Mouse (Mus musculus): Measurements from ENCODE around the gene BC052040. TPM values are rescaled to one million over a fixed set of nuclear protein-coding genes. Genes with fewer than 3 reads are reported as not detected.

The BC052040 gene
- polyA plus RNA-seq, 1 experiment from 2014 or later, result 24.6 TPM

DNA sequence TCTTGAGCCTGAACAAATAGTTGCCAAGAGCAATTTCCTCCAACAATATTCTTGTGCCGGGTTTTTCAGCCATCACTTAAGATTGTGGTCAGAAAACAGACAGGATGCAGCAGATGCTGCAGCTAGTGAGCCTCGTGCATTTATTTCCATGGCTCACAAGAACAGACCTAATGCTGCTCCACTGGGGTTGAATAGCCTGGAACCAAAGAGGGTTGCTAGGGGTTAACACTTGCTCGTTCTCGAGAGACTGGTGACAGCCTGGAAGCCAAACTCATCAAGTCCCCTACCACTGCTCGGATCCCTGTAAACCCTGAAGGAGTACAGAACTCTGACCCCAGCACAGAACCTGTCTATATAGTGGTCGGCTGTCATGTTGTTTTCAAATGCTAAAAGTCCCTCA is 144.4 kb downstream of the BC052040 start:
- peaks cover 2% of the 10 kb centered on the region; the same call in 1 of the 2 replicates for H3K9me3 ChIP-seq
- peaks cover 9% of the 10 kb centered on the region for H3K36me3 ChIP-seq (replicated peaks)
- peaks cover 50% of the 10 kb centered on the region for H3K4me1 ChIP-seq
- 58% methylated on average over 6 of the region's 6 CpGs for WGBS
- DNase-seq (ENCODE audit: extremely low spot score, low spot score), result no peak
- peaks cover 67% of the 10 kb centered on the region for H3K27me3 ChIP-seq (ENCODE audit: poor library complexity, severe bottlenecking)
- no peak overlapping the region for H3K27ac ChIP-seq
- no peak overlapping the region for H3K4me3 ChIP-seq

DNA sequence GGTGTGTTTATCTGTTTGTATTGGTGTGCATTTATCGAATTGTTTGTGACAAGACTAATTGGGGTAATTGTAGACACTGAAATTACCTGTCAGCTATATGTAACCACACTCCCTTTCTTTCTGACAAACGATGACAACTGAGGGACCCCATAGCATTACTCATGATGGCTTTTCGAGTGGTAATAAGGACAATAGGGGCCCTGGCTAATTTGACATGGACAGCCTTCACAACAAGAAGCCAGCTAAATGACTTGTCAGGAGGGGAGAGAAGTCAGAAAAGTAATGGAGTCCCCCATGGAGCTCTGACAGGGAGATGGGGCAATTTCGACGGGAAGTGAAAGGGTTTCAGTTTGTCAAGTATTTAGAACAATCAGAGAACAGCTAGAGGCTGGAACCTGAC is 145.3 kb downstream of the BC052040 start:
- H3K9me3 ChIP-seq, result no peaks in the 10 kb centered on the region
- peaks cover 48% of the 10 kb centered on the region for H3K4me1 ChIP-seq
- no peak overlapping the region for H3K27ac ChIP-seq
- DNase-seq (ENCODE audit: extremely low spot score, low spot score), result no peak
- H3K36me3 ChIP-seq (replicated peaks), result peaks cover 7% of the 10 kb centered on the region
- 76% methylated on average over 5 of the region's 5 CpGs for WGBS
- H3K27me3 ChIP-seq (ENCODE audit: poor library complexity, severe bottlenecking), result peaks cover 76% of the 10 kb centered on the region
- H3K4me3 ChIP-seq, result no peak overlapping the region

DNA sequence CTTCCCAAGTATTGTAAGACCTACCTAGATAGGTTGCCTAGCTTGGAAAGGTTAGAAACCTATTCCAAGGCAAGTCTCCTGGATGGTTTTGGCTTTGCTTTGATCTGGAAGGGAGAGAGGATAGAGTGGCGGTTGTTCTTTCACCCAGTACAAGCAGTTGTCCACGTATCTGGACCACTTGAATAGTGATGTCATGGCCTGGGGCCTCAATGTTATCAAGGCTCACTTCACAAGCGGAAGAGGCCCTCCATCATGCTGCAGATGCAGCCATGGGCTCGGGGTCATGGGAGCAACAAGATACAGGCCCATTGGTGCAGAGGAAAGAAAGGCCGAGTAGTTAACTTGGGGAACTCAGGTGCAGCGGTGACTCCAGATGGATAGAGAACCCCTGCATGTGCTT is 147.1 kb downstream of the BC052040 start:
- H3K36me3 ChIP-seq (replicated peaks), result peaks cover 7% of the 10 kb centered on the region
- WGBS, result 88% methylated on average over 6 of the region's 6 CpGs
- H3K27ac ChIP-seq, result no peak overlapping the region

DNA sequence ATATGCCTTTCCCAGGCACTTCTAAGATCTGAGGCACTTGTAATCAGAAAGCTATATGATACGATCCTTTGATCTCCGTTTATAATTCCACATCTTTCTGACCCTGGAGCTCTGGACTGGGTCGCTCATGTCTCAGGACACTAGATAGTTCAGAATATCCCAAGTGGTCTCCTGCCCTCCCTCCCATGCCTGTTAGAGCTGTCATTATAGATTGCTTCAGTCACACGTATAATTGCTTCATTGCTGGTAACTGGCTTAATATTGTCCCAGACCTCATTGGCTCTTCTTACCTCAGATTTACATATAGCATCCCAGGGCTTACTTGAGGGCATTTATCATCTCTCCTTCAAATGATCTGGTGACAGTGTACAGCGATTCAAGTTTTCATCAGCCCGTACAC is 149.0 kb downstream of the BC052040 start:
- DNase-seq (ENCODE audit: extremely low spot score, low spot score), result no peak
- H3K4me3 ChIP-seq, result no peak overlapping the region
- H3K27ac ChIP-seq, result no peak overlapping the region
- H3K36me3 ChIP-seq (replicated peaks), result peaks cover 7% of the 10 kb centered on the region
- peaks cover 13% of the 10 kb centered on the region for H3K4me1 ChIP-seq
- H3K9me3 ChIP-seq, result no peaks in the 10 kb centered on the region
- 96% methylated on average over 6 of the region's 6 CpGs for WGBS
- H3K27me3 ChIP-seq (ENCODE audit: poor library complexity, severe bottlenecking), result peaks cover 93% of the 10 kb centered on the region

More for the DNA sequence above, 147.1 kb downstream of the BC052040 start:
- H3K9me3 ChIP-seq, result no peaks in the 10 kb centered on the region
- H3K4me1 ChIP-seq, result peaks cover 30% of the 10 kb centered on the region
- H3K4me3 ChIP-seq, result no peak overlapping the region
- DNase-seq (ENCODE audit: extremely low spot score, low spot score), result no peak
- peaks cover 81% of the 10 kb centered on the region for H3K27me3 ChIP-seq (ENCODE audit: poor library complexity, severe bottlenecking)

DNA sequence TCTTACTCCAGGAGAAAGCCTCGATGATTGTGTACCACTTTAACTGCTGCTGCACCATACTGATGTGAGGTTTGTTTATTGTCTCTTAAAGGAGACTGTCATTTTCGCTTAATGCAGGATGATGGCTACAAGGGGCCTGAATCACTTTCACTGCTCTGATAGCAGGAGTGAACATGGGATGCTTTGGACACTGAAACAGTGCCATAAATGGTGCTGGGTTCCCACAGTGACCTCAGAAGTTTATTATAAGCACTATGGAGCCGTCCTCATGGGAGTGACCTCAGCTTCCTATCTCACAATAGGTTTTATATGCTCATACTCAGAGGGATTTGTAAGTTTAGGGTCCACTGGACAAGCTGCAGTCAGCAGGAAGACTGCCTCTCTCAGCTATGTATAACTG is 149.7 kb downstream of the BC052040 start:
- H3K9me3 ChIP-seq, result no peaks in the 10 kb centered on the region
- peaks cover 7% of the 10 kb centered on the region for H3K36me3 ChIP-seq (replicated peaks)
- no peak overlapping the region for H3K27ac ChIP-seq
- peaks cover 94% of the 10 kb centered on the region for H3K27me3 ChIP-seq (ENCODE audit: poor library complexity, severe bottlenecking)
- no peak for DNase-seq (ENCODE audit: extremely low spot score, low spot score)
- H3K4me3 ChIP-seq, result no peak overlapping the region
- H3K4me1 ChIP-seq, result peaks cover 7% of the 10 kb centered on the region; the same call in 1 of the 2 replicates
- WGBS, result 82% methylated on average over 3 of the region's 3 CpGs

DNA sequence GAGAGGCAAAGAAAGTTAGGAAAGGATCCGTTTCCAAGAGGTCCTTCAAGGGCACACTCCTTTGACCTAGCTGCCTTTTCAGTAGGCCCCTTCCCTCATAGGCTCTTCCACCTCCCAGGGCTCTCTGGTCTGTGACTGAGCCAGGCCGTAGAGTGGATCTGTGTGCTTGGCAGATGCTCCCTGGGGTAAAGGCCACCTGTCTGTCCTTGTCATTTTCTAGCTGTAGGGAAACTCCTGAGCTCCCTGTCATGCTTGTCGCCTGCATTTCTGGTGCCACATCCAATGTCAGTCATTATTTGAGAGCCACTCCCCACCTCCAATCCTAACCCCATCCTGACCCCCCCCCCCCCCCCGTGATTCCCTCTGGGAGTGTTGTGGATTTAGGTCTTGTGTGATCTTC is 151.1 kb downstream of the BC052040 start:
- no peak for DNase-seq (ENCODE audit: extremely low spot score, low spot score)
- Histone ChIP-seq H3K4me3 (no peak overlapping the region), H3K27me3 (ENCODE audit: poor library complexity, severe bottlenecking) (peaks cover 93% of the 10 kb centered on the region), H3K4me1 (no peaks in the 10 kb centered on the region), H3K9me3 (no peaks in the 10 kb centered on the region), H3K36me3 (replicated peaks) (peaks cover 7% of the 10 kb centered on the region), H3K27ac (no peak overlapping the region)
- 89% methylated on average over 4 of the region's 4 CpGs for WGBS

DNA sequence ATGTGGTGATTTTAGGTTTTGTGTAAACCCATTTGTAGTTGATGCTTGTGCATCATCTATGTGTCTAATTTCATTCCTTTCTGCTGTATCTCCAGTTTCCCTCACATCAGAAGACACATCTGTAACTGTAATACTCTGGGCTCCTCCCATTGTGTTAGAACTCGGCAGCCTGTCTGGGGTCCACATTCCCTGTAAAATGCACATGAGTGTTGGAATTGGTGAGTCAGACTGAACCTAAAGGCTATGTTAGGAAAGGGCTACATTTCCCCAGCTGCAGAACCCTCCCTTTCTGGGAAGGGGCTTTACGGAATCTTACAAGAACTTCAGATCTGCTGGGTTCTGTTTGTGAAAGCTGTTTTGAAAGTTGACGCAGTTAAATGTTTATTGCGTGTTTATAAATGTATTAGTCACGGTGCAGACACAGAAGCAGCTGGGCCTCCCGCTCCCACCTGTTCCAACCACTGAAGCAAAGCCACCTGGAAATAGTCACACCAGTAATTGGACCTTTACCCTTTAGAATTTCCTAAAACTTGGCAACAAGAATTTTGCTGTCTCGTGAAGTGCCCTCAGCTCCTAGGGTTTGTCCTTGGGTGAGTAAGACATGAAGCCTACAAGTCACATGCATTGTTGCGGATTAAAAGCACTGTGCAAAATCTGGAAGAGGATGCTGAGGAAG is 151.6 kb downstream of the BC052040 start:
- no peaks in the 10 kb centered on the region for H3K9me3 ChIP-seq
- peaks cover 1% of the 10 kb centered on the region for H3K36me3 ChIP-seq (replicated peaks)
- no peak overlapping the region for H3K27ac ChIP-seq
- peaks cover 88% of the 10 kb centered on the region for H3K27me3 ChIP-seq (ENCODE audit: poor library complexity, severe bottlenecking)
- no peak for DNase-seq (ENCODE audit: extremely low spot score, low spot score)
- H3K4me3 ChIP-seq, result no peak overlapping the region
- WGBS, result 87% methylated on average over 8 of the region's 8 CpGs
- H3K4me1 ChIP-seq, result no peaks in the 10 kb centered on the region

DNA sequence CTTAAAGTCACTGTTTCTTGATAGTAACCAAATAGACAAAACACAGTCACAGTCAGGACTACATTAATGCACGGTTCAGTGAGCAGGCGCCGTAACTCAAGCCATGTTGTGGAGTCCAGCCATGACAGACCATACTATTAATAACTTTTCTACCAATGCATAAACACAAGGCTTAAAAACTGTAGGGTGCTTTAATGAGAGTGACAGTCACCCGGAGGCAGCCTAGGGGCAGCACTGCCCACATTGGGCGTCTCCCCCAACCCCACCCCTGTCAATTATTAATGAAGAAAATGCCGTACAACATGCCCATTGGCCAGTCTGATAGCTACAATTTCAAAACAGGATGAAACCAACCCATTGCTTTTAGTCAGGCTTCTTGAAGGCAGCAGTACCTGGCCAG is 153.3 kb downstream of the BC052040 start:
- Histone ChIP-seq H3K4me3 (no peak overlapping the region), H3K27ac (no peak overlapping the region), H3K9me3 (no peaks in the 10 kb centered on the region), H3K36me3 (replicated peaks) (no peaks in the 10 kb centered on the region), H3K27me3 (ENCODE audit: poor library complexity, severe bottlenecking) (peaks cover 75% of the 10 kb centered on the region), H3K4me1 (no peaks in the 10 kb centered on the region)
- WGBS, result 93% methylated on average over 6 of the region's 6 CpGs
- DNase-seq (ENCODE audit: extremely low spot score, low spot score), result no peak

DNA sequence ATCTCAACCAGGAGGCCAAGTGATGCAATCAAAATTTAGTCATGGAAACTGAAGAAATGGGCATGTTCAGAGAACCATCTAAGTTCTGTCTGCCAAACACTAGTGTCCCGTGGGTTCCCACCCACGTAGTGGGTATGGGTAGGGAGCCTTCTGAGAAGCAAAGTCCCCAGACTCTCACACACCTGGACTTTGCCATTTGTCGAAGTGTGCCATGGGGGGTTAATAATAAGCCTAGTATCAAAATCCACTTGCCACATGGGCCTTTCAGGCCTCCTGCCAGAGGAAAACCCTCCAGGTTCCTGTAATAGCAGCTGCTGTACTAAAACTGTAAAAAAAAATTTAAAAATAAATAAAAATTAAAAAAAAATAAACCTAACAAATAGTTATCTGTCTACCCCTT is 154.9 kb downstream of the BC052040 start:
- no peaks in the 10 kb centered on the region for H3K4me1 ChIP-seq
- H3K4me3 ChIP-seq, result no peak overlapping the region
- no peaks in the 10 kb centered on the region for H3K9me3 ChIP-seq
- no peak overlapping the region for H3K27ac ChIP-seq
- H3K36me3 ChIP-seq (replicated peaks), result no peaks in the 10 kb centered on the region
- 87% methylated on average over 3 of the region's 3 CpGs for WGBS
- DNase-seq (ENCODE audit: extremely low spot score, low spot score), result no peak
- peaks cover 75% of the 10 kb centered on the region for H3K27me3 ChIP-seq (ENCODE audit: poor library complexity, severe bottlenecking)

DNA sequence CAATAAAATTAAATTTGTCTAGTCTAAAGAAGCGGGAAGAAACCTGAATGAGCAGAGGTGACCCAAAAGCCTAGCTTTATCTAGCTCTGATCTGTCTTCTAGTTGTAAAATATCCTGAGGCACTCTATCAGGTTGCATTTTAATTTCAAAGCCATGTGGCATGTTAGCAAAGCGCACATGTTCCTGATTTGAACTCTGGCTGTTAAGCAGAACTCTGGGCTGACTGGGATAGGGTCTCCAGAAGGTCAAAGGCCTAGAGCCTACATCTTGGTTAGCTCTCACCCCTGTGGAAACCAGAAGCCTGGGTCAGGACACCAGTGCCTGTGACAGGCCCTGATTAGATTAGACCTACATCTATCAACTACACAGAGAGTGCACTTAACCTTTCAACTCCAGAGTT is 156.4 kb downstream of the BC052040 start:
- no peaks in the 10 kb centered on the region for H3K4me1 ChIP-seq
- no peak for DNase-seq (ENCODE audit: extremely low spot score, low spot score)
- H3K36me3 ChIP-seq (replicated peaks), result no peaks in the 10 kb centered on the region
- H3K27ac ChIP-seq, result no peak overlapping the region
- peaks cover 75% of the 10 kb centered on the region for H3K27me3 ChIP-seq (ENCODE audit: poor library complexity, severe bottlenecking)
- no peak overlapping the region for H3K4me3 ChIP-seq
- H3K9me3 ChIP-seq, result no peaks in the 10 kb centered on the region
- WGBS, result 72% methylated on average over 2 of the region's 2 CpGs

DNA sequence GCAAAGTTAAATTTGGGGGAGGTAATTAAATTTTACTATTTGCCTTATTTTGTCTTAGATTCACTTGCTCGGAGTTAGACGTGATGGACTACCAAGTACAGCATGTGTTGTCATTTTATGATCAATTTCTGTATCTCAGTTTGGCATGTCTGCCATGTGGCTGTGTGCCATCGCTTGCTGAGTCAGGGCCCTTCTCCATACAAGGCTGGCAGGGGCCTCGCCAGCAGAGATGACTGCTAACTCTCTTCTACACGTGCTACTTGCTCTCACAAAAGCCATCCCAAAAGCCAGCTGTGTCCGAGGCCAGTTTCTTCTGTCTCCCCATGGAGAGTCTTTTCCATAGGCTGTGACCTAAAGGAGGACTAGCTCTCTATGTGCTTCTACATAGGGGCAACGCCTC is 160.5 kb downstream of the BC052040 start:
- DNase-seq (ENCODE audit: extremely low spot score, low spot score), result no peak
- H3K4me3 ChIP-seq, result no peak overlapping the region
- 88% methylated on average over 7 of the region's 7 CpGs for WGBS
- H3K4me1 ChIP-seq, result no peaks in the 10 kb centered on the region
- H3K27ac ChIP-seq, result no peak overlapping the region
- H3K36me3 ChIP-seq (replicated peaks), result no peaks in the 10 kb centered on the region
- peaks cover 73% of the 10 kb centered on the region for H3K27me3 ChIP-seq (ENCODE audit: poor library complexity, severe bottlenecking)
- H3K9me3 ChIP-seq, result no peaks in the 10 kb centered on the region

DNA sequence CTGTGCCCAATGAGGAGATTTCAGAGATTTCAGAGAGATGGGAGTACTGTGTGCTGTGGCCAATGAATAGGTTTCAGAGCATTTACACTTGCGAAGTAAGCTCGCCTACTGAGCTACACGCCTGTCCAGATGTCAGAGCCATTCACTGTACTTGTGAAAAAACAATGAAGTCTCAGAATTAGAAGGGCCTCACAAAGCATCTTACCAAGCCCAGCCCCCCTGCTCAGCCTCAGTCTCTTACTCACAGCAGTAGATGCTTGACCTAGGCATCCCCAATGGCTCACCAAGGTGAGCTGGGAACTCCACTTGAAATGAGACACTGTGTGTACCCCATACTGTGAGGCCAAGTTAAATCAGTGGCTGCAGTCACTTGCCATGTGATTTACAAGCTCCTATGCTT is 166.1 kb downstream of the BC052040 start:
- no peak for DNase-seq (ENCODE audit: extremely low spot score, low spot score)
- H3K4me1 ChIP-seq, result peaks cover 4% of the 10 kb centered on the region
- peaks cover 69% of the 10 kb centered on the region for H3K27me3 ChIP-seq (ENCODE audit: poor library complexity, severe bottlenecking)
- H3K9me3 ChIP-seq, result no peaks in the 10 kb centered on the region
- H3K27ac ChIP-seq, result no peak overlapping the region
- no peaks in the 10 kb centered on the region for H3K36me3 ChIP-seq (replicated peaks)
- WGBS, result 91% methylated on average over 3 of the region's 3 CpGs
- no peak overlapping the region for H3K4me3 ChIP-seq

DNA sequence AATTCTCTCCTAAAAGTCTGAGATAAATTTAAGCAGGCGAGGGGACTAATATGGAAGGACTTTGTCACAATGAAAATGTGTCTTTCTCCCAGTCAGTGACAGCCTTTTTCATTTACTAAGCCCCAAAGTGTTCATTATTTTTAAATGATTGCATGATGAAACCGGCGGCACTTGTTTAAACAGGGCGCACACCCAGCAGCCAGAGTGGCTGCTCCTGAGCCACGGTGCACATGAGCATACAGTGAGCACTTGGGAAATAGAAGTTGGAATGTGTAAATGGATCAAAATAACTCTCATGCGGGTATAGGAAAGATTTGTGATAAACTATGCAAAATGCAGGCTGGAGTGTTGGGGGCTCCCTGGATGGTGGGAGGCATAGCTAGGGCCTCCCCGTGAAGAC is 169.7 kb downstream of the BC052040 start:
- Histone ChIP-seq H3K4me3 (no peak overlapping the region), H3K9me3 (no peaks in the 10 kb centered on the region), H3K36me3 (replicated peaks) (no peaks in the 10 kb centered on the region), H3K4me1 (peaks cover 9% of the 10 kb centered on the region), H3K27me3 (ENCODE audit: poor library complexity, severe bottlenecking) (peaks cover 45% of the 10 kb centered on the region), H3K27ac (no peak overlapping the region)
- no peak for DNase-seq (ENCODE audit: extremely low spot score, low spot score)
- 93% methylated on average over 7 of the region's 7 CpGs for WGBS

DNA sequence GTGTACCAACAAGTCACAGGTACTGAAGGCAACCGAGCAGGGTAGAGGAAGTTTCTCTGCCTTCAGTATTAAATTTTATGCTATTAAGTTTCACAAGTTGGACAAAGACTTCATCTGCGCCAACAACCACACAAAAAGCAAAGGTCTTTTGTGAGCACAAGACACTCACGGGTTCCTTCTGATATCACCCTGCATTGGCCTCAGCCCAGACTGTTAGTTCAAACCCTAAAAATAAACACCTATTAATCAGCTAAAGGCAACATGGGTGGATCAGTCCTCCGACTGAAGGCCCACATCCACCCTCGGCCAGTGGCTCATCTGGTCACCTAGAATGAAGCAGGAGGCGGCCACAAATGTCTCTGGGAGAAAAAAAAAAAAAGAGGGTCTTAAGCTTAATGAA is 176.2 kb downstream of the BC052040 start:
- Histone ChIP-seq H3K9me3 (no peaks in the 10 kb centered on the region), H3K36me3 (replicated peaks) (no peaks in the 10 kb centered on the region), H3K4me3 (no peak overlapping the region), H3K27ac (no peak overlapping the region), H3K4me1 (peaks cover 9% of the 10 kb centered on the region), H3K27me3 (ENCODE audit: poor library complexity, severe bottlenecking) (peaks cover 9% of the 10 kb centered on the region)
- WGBS, result 72% methylated on average over 6 of the region's 6 CpGs
- DNase-seq (ENCODE audit: extremely low spot score, low spot score), result no peak

Data from forebrain, embryonic 10.5 days (tissue).